Mouse (Mus musculus): ENCODE measurements at regions not wholly inside any gene's neighbourhood (a gene's known extent, or its start where the extent isn't known, plus 50 kb on each side); places are given as distances from the start of the nearest gene placed in this dataset.

DNA sequence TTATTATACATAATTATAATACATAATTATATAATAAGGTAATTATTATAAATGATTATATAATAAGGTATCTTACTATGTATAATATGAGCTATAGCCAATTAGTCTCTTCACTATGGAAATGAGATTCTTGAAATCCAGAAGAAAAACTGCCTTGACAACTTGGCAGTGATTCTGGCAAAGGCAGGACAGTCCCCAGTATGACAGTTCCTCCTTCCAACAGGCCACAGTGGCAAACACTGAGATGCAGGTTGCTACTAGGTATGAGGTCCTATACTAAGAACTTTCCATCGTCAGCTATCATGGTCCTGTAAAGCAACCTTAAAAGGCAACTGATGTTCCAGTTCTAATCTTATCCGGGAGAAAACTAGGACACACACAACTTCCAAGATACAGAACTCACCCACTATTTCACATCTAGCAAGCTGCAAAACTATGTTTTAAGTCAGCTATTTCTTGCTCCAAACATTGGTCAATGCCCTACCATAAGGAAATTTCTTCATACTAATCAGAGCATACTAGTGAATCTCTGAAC is 124.6 kb upstream of the Bank1 start:
- no peak for ATAC-seq (replicated peaks; ENCODE audit: low FRiP score, low TSS enrichment, poor library complexity, severe bottlenecking)

DNA sequence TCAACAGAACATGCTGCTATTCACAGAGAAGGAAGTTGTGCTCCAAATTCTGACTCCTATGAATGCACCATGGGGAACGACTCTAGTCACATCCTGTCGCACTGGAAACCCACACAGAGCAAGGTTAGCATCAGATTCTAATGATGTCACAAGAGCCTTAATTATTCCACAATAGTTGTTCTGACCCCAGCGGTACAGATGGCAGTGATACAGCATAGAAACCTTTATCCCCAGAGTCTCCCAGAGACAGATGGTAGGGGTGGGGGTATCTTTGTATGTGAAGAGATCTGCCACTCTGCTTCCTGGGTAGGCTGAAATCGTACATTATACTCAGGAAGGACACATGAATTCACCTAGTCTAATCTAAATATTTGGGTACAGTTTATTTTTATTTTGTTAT is 123.5 kb upstream of the Bank1 start:
- no peak for ATAC-seq (replicated peaks; ENCODE audit: low FRiP score, low TSS enrichment, poor library complexity, severe bottlenecking)

DNA sequence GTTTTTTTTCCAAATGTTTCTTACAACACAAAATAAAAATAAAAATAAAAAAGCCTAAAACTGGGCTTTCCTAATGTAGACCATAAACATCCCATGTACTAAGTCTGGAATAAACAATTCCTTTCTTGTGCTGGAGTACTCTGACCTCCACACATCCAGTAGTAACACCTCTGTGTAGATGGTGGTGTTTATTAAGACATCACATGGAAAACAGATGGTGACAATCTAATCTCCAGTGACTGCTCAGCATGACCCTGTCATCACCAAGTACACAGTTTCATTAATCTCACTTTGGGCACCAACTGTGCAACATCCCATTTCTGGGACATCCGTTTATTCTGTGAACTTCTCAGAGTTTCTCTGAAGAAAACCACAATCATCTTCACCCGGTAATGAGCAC is 118.7 kb upstream of the Bank1 start:
- ATAC-seq (replicated peaks; ENCODE audit: low FRiP score, low TSS enrichment, poor library complexity, severe bottlenecking), result no peak

- peak; percentile 41 for ATAC-seq (replicated peaks; ENCODE audit: low FRiP score, low TSS enrichment, poor library complexity, severe bottlenecking)
Observed at GRCm38 (mm10) chr3:136442099-136442498, 116.2 kb upstream of the Bank1 start.

DNA sequence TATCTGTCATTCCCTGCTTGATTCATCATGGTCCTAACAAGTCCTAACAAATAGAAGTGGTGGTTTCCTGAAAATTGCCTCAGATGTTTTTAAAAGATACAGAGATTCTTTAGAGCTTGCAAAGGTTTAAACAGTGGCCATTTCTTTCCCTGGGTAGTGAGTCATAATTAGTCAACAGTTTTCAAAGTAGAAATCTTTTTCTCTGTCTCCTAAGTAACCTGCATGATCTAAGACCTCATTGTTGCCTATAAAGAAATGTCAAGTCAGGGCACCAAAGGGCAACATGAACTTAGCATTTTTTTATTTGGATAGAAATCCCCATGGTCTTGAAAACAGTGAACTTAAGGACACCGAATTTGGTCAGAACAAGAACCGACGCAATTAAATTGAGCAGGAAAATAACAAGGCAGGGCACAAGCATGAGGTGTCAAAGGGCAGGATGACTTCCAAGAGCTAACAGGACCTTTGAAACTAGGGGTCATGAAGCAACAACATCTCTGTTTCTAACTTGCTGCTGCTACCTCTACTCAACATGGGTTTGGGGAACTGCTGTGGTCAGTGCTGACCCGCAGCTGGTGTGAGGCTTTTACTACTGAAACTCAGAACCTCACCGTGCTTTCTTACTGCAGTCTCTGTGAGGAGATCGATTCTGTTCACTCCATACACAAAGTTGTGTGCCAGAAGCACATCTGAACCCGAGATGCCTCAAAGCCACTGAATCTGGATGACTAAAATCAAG is 114.2 kb upstream of the Bank1 start:
- ATAC-seq (replicated peaks; ENCODE audit: low FRiP score, low TSS enrichment, poor library complexity, severe bottlenecking), result no peak

DNA sequence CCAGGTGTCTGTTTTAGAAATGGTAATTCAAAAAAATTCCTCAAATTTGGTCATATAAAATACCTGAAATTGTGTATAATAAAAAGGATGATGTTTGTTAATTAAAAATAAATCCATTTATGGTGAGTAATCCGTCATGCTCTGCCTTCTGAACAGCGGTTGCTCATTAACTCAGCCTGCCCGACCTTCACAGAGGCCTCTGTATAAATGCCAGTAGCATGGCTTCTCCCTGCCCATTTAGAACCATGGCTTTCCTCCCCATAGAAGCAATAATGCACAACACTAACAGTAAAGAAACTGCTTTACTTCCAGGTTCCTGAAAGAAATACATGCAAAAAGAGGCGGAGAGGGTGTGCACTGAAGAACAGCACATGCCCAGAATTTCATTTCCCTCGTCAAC is 113.5 kb upstream of the Bank1 start:
- ATAC-seq (replicated peaks; ENCODE audit: low FRiP score, low TSS enrichment, poor library complexity, severe bottlenecking), result no peak

DNA sequence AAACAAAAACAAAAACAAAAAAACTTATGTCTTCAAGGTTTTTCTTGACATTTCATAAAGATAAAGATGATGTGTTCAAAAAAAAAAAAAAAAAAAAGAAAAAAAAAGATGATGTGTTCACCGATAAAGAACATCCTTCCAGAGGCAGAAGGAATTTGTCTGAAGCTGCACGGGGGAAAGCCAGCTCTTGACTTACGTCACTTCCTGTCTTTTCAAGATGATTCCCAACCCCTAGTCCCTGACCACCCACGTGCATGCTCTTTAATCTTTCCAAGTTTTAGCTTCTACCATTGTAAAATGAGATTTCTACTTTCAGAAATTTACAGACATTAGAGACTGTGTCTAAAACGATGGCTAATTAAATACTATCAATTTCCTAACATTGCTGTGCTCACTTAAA is 108.5 kb upstream of the Bank1 start:
- no peak for ATAC-seq (replicated peaks; ENCODE audit: low FRiP score, low TSS enrichment, poor library complexity, severe bottlenecking)

GRCm38 (mm10) chr3:136432072-136432471 is 106.2 kb upstream of the Bank1 start:
- ATAC-seq (replicated peaks; ENCODE audit: low FRiP score, low TSS enrichment, poor library complexity, severe bottlenecking), result no peak

GRCm38 (mm10) chr3:136427427-136427826 is 101.6 kb upstream of the Bank1 start:
- no peak for ATAC-seq (replicated peaks; ENCODE audit: low FRiP score, low TSS enrichment, poor library complexity, severe bottlenecking)

DNA sequence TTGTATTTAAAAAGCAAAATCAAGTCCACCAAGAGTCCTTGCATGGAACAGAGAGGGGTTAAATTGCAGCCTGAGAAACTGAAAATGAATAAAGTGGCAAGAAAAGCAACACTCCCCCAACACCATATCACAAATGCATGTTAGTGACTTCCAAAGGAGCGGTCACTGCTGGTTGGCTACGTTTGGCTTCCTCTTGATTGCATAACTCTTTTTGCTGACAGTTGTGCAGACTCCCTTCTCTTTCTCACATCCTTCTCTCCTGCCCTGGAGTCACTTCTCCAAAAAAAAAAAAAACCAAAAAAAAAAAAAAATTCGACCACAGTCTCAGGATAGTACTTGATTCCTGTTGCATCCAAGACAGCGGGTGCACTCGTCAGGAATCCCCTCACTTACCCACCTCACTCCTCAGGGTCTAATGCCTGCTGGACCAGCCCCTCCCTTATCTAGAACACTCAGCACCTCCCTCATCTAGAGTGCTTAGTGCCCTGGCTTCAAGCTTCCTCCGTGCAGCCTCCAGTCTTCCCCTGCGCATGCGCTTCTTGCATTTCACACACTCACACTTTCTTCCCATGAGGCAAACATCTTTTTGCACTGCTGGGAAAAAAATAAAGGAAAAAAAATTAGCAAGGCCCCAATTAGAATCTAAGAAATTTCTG is 100.8 kb upstream of the Bank1 start:
- ATAC-seq (replicated peaks; ENCODE audit: low FRiP score, low TSS enrichment, poor library complexity, severe bottlenecking), result no peak

DNA sequence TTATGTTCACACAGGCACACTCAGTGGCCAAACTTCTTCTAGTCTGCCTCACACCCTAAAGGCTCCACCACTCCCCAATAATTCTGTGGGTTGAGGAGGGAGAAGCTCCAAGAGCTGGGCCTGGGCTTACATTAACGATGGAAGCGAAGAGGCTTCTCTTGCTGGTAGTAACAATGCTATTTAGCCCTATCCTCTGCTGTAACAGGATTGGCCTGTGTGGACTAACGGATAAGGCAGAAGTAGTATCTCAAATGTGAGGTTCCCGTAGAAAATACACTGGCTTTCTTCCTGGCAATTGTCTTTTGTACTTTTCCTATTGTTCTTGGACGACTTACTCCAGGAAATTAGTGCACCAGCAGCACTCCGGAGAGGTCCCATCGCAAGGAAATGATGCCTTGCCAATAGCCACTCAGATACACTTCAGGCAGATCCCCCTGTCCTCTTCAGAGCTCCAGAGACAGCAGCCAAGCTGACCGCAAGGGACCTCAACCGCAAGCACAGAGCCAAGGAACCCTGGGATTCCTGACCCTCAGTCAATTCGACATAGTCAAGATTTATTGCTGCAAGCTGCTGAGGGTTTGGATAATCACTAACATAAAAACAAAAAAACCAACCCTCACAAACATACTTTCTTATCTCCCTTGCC is 96.2 kb upstream of the Bank1 start:
- ATAC-seq (replicated peaks; ENCODE audit: low FRiP score, low TSS enrichment, poor library complexity, severe bottlenecking), result peak; percentile 85

DNA sequence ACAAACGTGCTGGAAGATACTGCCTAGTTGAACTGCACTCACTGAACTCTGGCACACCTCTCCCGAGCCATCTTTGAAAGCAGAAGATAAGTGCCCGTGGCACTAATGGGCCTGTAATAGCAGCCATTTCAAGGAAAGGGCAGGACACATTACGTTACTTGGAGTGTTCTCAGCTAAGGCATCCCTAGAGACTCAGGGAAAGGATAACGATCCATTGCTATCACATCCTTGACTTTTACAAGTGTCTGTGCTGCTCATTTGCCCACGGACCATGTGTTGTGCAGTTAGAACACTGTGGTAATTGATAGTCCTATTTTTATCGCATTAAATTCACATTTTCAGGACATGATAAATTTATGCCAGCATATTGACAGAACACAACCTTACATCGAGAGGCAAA is 79.7 kb upstream of the Bank1 start:
- no peak for ATAC-seq (replicated peaks; ENCODE audit: low FRiP score, low TSS enrichment, poor library complexity, severe bottlenecking)

- no peak for ATAC-seq (replicated peaks; ENCODE audit: low FRiP score, low TSS enrichment, poor library complexity, severe bottlenecking)
Observed at GRCm38 (mm10) chr3:136383282-136383681, 57.4 kb upstream of the Bank1 start.

- no peak for ATAC-seq (replicated peaks; ENCODE audit: low FRiP score, low TSS enrichment, poor library complexity, severe bottlenecking)
Observed at GRCm38 (mm10) chr3:136380644-136381043, 54.8 kb upstream of the Bank1 start.

- ATAC-seq (replicated peaks; ENCODE audit: low FRiP score, low TSS enrichment, poor library complexity, severe bottlenecking), result no peak
Observed at GRCm38 (mm10) chr3:136379741-136380398, 54.0 kb upstream of the Bank1 start.

DNA sequence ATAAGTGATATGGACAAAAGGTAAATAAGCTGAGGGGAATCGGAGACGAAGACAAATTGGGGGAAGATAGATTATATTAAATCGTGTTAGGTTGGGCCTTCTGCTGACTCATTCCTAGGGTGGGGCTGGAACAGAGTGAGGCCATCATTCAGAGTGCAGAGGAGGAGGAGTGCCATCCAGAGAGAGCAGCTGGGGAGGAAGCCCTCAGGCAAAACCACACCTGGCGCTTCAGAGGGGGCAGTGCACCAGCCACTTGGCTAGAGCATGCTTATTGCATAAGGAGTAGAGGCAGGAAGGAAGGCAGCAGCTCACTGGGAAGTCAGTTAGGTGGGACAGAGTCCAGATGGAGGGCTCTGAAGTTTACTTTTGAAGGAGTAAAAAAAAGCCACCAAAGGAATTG is 51.0 kb upstream of the Bank1 start:
- ATAC-seq (replicated peaks; ENCODE audit: low FRiP score, low TSS enrichment, poor library complexity, severe bottlenecking), result no peak
